Mouse (Mus musculus) 3134 (cell line): Measurements from ENCODE around the gene Mmp19.
"Not testable (repeated sequence)": the region's sequence is repeated elsewhere in the genome, so short reads cannot be mapped to it uniquely, and the experiment has no call there.

Experiments
- DNase-seq: peaks from one replicate; pipeline ENCODE4 v3.0.0-alpha.2; 2011; ENCODE audit warnings: low spot score; ENCODE audit not compliant: insufficient read length; ENCODE audit errors: extremely low read depth

Mmp19 gene

DNA sequence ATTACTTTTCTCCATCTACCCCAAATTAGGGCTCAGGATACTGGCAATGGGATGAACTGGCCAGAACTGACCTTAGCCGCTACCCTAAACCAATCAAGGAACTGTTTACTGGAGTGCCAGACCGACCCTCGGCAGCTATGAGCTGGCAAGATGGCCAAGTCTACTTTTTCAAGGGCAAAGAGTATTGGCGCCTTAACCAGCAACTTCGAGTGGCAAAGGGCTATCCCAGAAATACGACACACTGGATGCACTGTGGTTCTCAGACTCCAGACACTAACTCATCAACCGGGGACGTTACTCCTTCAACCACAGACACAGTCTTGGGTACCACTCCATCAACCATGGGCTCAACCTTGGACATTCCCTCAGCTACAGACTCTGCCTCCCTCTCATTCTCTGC, 8.0 kb downstream of the Mmp19 start:
- no peak for DNase-seq

DNA sequence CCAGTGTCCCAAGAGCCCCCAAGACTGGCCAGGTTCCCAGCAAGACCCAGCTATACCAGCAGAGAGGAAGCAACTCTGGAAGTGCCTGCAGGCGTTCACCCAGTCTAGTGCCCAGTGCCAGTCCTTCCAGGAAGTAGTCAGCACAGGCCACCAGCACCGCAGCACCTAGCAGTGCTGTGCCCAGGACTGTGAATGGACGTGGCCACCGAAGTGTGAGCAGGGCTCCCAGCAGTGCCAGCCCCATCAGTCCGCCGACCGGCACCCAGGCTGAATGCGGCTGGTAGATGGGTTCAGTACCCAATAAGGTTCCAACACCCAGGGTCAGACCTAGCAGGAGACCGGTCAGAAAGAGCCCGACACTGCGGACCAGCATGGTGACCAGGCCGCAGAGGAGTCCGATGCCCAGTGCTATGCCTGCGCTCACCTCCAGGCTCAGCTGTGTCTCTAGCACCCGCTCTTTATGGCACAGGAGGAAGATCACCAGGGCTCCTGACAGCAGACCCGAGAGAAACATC, 11.3 kb downstream of the Mmp19 start:
- no peak for DNase-seq

DNA sequence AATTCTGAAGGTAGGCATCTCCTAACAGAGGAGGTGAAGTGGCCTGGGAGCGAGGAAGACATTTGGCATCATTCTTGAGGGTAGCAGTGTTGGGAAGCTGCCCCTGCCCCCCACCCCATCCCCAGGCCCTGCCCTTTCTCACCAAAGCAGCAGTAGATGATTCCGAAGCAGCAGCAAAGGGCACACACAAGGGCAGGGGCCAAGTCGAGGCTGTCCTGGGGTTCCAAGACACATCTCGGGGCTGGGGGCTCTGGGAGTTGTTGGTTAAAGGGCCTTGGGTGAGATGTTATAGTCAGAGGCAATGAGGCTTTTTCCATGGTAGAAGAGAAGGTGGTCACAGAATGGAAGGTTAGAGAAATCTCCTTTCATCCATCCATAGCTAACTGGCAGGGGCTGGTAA, 12.2 kb downstream of the Mmp19 start:
- no peak for DNase-seq

DNA sequence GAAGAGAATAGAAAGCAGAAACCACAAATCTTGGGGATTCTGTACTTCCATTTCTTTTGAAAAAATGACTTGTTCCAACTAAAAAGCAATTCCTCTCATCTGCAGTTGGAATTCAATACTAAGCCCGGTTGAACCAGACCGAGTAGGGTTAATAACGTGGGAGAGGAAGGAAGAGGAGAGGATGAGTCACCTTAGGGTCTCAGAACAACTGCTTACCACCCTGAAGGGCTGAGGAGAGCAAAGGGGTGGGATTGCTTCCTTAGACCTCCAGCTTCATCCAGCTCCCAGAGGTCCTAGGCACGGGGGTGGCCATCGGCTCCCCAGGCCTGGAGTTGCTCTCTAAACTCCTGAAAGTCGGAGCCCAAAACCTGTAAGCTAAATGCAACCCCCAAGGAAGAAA, 12.7 kb downstream of the Mmp19 start:
- peak; percentile 68 for DNase-seq

DNA sequence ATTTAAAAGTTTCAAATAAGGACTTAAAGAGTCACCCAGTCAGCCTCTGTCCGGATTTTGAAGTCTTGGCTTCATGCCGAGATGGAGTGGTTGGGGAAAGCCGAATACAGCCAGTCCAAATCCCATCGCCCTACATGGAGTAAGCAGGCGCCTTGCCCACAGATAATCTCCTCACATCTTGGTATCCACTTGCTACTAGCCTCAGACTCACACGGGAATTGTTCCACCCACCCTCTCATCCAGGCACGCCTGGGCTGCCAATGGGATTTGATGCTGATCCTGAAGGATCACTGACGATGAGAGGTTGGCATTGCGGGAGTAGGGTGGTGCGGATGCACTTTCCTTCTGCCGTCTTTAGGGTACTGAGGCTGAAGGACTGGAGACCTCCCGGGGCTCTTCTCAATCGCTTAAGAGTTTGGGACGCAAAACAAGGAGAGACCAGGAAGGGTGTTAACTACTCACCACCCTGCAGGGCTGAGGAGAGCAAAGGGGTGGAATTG, 13.1 kb downstream of the Mmp19 start, which contains the start of gene Dnajc14:
Dnajc14 (plus strand) TSS at position 292 of the 500 bp plus-strand sequence.
- peak; percentile 75 for DNase-seq

DNA sequence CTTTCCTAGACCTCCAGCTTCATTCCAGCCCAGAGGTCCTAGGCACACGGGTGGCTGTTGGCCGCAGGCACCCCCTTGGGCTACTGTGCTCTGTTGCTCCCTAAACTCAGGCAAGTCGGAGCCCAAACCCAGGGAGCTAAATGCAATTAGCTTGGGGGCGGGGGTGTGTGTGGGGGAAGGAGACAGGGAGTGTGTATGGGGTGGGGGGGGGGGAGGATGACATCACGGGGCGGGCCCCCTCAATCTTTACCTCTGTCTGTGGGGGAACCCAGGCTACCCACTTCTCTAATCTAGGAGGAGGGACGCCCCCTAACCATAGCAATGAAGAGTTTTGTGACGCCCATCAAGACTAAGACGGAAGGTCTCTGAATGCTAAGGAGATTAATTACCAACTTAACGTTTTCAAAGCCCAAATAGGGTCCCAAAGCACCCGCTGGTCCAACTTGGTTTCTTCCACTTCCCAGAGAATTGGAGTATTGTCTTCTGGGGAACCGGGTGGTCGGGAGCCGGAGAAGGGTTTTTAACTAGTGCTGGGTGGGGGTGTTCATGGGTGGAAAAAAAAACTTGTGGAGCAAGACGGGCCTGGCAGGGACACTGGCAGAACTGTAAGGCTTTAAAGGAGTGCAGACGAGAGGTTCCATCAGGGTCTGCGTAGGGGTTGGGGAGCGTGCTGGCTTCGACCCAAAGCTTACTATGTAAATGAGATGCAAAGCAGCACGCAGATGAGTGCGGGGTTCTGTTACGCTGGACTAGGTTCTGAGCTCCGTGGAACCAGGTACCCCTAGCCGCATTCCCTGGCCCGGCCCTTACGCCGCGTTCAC, 13.8 kb downstream of the Mmp19 start, which contains the start of gene Tmem198b:
Tmem198b (minus strand) TSS at position 100 of the 821 bp plus-strand sequence.
- DNase-seq = no peak

DNA sequence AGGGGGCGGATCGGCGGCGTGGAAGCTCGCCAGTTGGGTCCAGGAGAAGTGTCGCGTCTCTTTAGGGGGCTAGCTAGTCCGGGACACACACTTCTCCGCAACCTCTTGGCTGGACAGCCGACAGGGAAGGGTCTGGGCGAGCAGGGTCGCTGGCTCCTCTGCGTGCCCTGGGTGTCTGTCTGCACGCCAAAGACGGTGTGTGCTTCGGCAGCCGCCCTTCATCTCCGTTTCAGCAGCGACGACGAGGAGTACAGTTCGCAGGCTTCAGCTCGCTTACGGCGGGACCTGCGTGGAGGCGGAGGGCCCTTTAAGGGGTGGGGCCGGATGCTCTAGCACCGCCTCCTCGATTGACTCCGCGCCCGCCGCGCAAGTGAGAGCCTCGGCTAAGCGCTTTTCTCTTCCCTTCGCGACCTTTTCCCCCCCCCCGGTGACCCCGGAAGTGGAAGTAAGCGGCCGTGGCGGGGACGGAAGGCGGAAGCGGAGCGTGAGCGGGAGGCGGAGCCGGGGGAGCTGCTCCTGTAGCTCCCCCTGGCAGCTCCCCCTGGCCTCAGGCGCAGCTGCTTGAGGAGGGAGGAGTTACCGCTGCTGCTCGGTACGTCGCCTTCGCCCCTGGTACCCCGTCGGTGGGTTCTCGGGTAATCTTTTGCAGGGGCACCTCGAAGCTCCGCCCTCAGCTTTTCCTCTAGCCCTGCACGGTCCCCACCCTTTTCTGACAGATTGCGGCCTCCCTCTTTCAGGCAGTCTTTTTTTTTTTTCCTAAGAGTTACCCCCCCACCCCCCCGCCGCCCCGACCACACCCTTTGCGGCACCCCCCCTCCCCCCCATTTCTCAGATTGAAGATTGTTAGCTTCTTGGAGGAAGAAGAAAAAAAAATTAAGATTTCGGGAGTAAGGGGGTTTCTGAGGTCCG, 14.6 kb downstream of the Mmp19 start:
- DNase-seq = peak; percentile 99

DNA sequence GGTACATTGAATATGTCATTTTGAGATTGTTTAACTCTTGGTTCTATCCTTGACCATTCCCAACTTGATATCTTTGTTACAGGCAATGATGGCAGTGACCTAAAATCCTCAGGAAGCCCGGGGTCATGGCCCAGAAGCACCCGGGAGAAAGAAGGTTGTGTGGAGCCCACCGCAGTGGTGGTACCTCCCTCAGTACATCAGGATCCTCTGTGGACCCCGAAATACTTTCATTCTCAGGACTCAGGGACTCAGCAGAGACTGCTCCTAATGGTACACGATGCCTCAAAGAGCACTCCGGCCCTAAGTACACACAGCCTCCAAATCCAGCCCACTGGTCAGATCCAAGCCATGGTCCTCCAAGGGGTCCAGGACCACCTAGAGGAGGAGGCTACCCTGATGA, 15.4 kb downstream of the Mmp19 start:
- DNase-seq = no peak

DNA sequence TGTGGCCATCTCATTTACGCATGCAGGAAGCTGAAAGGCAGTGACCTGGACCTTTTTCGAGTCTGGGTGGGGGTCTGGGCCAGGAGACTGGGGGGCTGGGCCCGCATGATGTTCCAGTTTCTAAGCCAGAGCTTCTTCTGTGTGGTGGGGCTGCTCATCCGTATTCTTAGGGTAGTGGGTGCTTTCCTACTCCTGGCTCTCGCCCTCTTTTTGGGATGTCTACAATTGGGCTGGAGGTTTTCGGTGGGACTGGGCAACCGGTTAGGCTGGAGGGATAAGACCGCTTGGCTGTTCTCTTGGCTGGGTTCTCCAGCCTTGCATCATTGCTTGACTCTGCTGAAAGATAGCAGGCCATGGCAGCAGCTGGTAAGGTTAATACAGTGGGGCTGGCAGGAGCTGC, 16.3 kb downstream of the Mmp19 start:
- no peak for DNase-seq

DNA sequence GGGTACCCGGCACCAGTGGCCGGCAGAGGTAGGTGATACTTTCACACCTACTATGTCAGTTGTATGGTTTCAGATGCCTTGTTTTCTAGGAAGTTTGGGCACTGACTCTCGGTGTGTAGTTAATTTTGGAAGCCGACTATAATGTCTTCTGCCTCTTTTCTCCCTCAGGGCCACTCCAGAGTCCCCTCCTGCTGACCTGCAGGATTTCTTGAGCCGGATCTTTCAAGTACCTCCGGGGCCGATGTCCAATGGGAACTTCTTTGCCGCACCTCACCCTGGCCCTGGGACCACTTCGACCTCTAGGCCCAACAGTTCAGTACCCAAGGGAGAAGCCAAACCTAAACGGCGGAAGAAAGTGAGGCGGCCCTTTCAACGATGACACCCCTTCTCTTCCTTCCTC, 26.3 kb downstream of the Mmp19 start, which contains the start of gene Sarnp:
Sarnp (plus strand) TSS at position 301 of the 400 bp plus-strand sequence.
- DNase-seq = no peak

DNA sequence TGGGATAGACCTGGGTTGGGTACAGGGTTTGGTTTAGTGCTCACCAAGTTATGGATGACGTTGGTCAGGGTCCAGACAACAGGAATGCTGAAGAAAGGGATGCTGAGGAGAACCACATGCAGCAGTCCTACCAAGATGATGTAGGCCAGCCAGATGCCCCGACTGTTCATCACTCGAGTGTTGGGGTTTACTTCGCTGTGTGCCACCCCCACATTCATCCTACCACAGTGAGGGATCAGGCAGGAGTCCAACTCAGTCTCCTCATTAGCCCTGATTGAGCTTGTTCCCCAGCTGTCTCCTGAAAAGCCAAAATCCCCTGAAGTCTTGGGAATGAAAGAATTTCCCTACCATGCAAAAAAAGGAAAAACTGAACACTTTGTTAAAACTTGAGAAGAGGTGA, 29.5 kb downstream of the Mmp19 start:
- no peak for DNase-seq

DNA sequence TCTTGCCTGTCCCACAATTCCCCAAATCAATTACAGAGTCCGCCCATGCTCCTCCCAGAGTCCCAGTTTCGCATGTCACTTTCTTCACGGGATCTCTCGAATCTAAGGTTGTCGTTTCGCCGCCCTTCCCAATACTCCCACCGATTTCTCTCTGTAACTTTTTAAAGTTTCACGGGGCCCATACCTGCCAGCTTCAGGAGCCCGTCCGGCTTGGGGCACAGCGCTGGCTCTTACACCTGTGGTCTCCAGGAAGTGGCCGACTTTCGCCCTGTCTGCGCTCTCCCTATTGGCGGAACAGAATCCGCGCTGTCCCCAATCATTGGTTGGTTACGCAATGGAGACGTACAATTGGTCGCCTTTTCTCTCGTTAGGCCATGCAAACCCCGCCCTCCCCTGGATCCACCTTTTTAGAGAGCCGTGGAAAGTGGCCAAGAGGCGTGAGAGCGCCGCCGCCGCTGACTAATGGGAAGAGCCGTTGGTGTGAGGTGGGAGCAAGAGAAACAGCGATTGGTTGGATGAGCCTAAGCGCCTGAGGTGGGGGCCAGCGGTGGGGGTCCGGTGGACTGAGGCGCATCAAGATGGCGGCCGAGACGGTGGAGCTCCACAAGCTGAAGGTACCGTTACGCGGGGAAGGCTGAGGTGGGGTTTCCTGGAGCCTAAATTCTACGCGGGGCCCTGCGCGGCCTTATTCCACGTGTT, 30.8 kb downstream of the Mmp19 start, which contains the start of gene Ormdl2:
Ormdl2 (minus strand) TSS at position 288 of the 699 bp plus-strand sequence.
- peak; percentile 98 for DNase-seq

DNA sequence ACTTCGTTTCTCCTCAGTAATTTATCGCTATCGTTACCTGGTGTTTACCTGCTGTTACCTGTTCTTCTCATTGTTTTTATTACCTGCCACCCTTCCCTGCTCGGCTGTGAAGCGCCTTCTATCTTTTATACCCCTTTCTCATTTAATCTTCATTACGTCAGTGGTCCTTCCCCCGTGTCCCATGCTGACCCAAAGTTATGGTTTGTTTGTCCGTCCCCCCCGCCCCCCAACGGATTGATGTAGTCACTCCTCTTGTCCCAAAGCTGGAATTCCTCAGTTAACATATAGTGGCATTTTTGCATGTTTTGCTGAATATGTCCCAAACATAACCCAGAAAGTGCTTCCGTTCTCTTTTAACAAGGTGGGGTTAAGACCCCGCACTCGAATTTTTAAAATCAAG, 31.4 kb downstream of the Mmp19 start:
- no peak for DNase-seq

DNA sequence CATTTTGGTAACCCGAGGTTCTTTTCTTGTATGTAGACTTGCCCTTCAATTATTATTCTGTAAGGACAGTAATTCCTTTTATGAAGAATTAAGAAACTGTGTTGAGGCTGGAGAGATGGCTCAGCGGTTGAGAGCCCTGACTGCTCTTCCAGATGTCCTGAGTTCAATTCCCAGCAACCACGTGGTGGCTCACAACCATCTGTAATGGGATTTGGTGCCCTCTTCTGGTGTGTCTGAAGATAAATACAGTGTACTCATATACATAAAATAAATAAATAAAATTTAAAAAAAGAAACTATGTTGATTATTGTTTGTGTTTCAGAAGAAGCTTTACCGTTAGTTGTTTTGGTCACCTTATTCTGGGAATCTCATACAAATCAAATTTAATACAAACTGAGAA, 32.4 kb downstream of the Mmp19 start:
- not testable (repeated sequence) for DNase-seq

DNA sequence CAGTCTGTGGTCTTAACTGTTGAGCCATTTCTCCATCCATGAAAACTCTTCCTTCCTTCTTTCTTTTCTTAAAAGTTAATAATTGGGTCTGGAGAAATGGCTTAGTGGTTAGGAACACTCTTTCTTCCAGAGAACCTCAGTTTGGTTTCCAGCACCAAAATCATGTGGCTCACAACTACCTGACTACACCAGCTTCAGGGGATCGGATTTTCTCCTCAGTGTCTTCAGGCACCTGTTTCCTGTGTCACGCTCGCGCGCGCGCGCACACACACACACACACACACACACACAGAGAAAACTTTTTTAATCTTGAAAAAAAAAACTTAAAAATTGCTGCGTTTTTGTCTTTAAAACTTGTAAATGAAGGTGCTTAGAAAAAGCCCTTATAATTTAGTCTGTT, 33.1 kb downstream of the Mmp19 start:
- DNase-seq = no peak

DNA sequence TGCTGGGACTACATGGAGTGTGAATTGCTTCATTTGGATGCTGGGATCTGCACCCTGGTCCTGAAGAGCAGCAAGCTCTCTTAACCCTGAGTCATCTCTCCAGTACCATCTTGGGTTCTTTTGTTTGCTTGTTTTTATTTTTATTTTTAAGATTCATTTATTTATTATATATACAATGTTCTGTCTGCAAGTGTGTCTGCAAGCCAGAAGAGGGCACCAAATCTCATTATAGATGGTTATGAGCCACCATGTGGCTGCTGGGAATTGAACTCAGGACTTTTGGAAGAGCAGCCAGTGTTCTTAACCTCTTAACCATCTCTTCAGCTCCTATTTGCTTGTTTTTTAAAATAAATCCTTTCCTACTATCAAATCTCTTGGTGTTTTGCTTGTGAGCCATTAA, 46.7 kb downstream of the Mmp19 start:
- no peak for DNase-seq

DNA sequence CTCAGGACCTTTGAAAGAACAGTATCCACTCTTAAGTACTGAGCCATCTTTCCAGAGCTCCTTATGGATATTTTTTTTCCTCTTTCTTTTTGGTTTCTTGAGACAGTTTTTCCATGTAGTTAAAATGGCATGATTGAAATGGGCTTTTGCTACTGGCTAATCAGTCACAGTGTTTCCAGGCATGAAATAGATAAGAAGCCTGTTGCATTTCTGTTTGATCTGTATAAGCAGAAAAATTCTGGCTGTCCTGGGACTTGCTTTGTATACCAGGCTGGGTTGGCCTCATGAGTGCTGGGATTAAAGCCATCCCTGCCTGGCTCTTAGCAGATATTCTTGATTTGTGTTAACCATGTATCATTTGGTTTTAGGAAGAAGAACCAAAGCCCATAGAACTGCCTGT, 48.7 kb downstream of the Mmp19 start:
- no peak for DNase-seq

DNA sequence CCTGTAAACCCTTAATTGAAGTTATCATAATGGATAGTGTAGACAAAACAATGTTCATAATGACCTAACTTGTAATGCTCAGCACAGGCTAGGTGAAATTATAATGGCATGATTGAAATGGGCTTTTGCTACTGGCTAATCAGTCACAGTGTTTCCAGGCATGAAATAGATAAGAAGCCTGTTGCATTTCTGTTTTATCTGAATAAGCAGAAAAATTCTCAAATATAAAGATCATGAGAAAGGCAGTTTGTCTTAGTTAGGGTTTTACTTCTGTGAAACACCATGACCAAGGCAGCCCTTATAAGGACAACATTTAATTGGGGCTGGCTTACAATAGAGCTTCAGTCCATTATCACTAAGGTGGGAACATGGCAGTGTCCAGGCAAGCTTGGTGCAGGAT, 49.9 kb downstream of the Mmp19 start:
- DNase-seq = no peak

DNA sequence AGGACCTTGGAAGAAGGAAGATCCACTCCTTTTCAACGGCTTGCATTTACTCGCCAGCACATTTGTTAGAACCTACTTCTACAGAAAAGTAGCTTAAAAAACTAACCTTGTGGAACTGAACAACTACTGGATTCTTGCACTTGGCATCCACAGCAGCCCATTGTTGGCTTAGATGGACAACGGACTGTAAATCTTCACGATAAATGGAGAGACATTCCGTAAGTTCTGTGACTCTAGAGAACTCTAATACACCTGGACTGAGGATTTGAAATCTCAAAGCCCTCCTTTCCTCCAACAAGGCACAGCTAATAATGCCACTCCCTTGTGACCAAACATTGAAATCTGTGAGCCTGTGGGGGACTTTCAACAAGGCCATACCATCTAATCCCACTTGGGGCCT, 52.5 kb downstream of the Mmp19 start:
- no peak for DNase-seq

DNA sequence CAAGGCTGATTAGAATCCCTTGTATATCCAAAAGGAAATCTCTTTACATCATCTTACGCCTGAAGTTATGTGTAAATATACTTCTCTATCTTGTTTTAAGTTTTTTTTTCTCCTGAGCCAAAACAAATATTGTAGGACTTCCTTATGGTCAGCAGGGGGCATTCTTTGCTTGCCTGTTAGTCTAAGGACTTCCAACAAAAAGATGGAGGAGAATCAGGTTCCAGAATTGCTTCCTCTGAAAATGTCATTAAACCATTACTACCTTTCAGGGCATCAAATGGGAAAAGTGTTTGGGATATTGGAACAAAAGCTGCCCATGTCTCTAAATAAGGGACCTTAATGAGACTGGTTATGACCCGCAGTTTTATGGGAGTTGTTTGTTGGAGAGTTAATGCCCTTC, 54.8 kb downstream of the Mmp19 start:
- DNase-seq = no peak
